Mouse (Mus musculus): Measurements from ENCODE around the gene Acot7.

Acot7 gene

GRCm38 (mm10) chr4:152276389-152277347 lies 98.7 kb downstream of the Acot7 start:
- DNase-seq (ENCODE audit: low spot score): no peak

GRCm38 (mm10) chr4:152277916-152278315 lies 100.0 kb downstream of the Acot7 start:
- DNase-seq (ENCODE audit: low spot score): no peak

- no peak for DNase-seq (ENCODE audit: low spot score)
Measured at GRCm38 (mm10) chr4:152278986-152279385, 101.1 kb downstream of the Acot7 start.

- no peak for DNase-seq (ENCODE audit: low spot score)
Measured at GRCm38 (mm10) chr4:152281601-152282000, 103.7 kb downstream of the Acot7 start.

GRCm38 (mm10) chr4:152282721-152283120 lies 104.8 kb downstream of the Acot7 start:
- DNase-seq (ENCODE audit: low spot score): no peak

GRCm38 (mm10) chr4:152283186-152283950 lies 105.4 kb downstream of the Acot7 start:
- DNase-seq (ENCODE audit: low spot score): peak; percentile 63

- no peak for DNase-seq (ENCODE audit: low spot score)
Measured at GRCm38 (mm10) chr4:152285505-152285904, 107.6 kb downstream of the Acot7 start.

- no peak for DNase-seq (ENCODE audit: low spot score)
Measured at GRCm38 (mm10) chr4:152286183-152286582, 108.2 kb downstream of the Acot7 start.

- no peak for DNase-seq (ENCODE audit: low spot score)
Measured at GRCm38 (mm10) chr4:152286887-152287286, 109.0 kb downstream of the Acot7 start.

GRCm38 (mm10) chr4:152287317-152288120 lies 109.6 kb downstream of the Acot7 start:
- no peak for DNase-seq (ENCODE audit: low spot score)

- no peak for DNase-seq (ENCODE audit: low spot score)
Measured at GRCm38 (mm10) chr4:152288398-152288945, 110.5 kb downstream of the Acot7 start.

GRCm38 (mm10) chr4:152290385-152290784 lies 112.5 kb downstream of the Acot7 start:
- DNase-seq (ENCODE audit: low spot score): no peak

- DNase-seq (ENCODE audit: low spot score): no peak
Measured at GRCm38 (mm10) chr4:152290991-152291390, 113.1 kb downstream of the Acot7 start.

- no peak for DNase-seq (ENCODE audit: low spot score)
Measured at GRCm38 (mm10) chr4:152291562-152291961, 113.6 kb downstream of the Acot7 start, which contains the start of gene Hes3. Gene Hes3, minus strand, starts transcription at chr4:152291662.

GRCm38 (mm10) chr4:152292102-152292765 lies 114.3 kb downstream of the Acot7 start:
- DNase-seq (ENCODE audit: low spot score): no peak

GRCm38 (mm10) chr4:152294188-152294929 lies 116.4 kb downstream of the Acot7 start:
- no peak for DNase-seq (ENCODE audit: low spot score)

- DNase-seq (ENCODE audit: low spot score): no peak
Measured at GRCm38 (mm10) chr4:152295916-152296315, 118.0 kb downstream of the Acot7 start.

GRCm38 (mm10) chr4:152296371-152296770 lies 118.4 kb downstream of the Acot7 start:
- no peak for DNase-seq (ENCODE audit: low spot score)

GRCm38 (mm10) chr4:152296874-152297861 lies 119.2 kb downstream of the Acot7 start, which contains the start of gene Icmt:
Gene Icmt, plus strand, starts transcription at chr4:152297227.
- peak; percentile 99 for DNase-seq (ENCODE audit: low spot score)

Data from ovary, adult 18-20 months (tissue).